Mouse (Mus musculus): ENCODE data around the gene Hacd4.
"Not testable (repeated sequence)": the region's sequence is repeated elsewhere in the genome, so short reads cannot be mapped to it uniquely, and the experiment has no call there.

Hacd4 gene

GRCm38 (mm10) chr4:88427630-88428239 is 11.0 kb downstream of the Hacd4 start:
- no peak for DNase-seq

GRCm38 (mm10) chr4:88424563-88424962 is 14.2 kb downstream of the Hacd4 start:
- no peak for DNase-seq

- no peak for DNase-seq
Measured at GRCm38 (mm10) chr4:88419378-88419777, 19.4 kb downstream of the Hacd4 start.

- DNase-seq: no peak
Measured at GRCm38 (mm10) chr4:88415017-88415416, 23.7 kb downstream of the Hacd4 start.

- DNase-seq: no peak
Measured at GRCm38 (mm10) chr4:88412331-88412730, 26.4 kb downstream of the Hacd4 start.

GRCm38 (mm10) chr4:88409279-88409678 is 29.4 kb downstream of the Hacd4 start:
- DNase-seq: no peak

GRCm38 (mm10) chr4:88406887-88407696 is 31.6 kb downstream of the Hacd4 start:
- DNase-seq: peak; percentile 3

GRCm38 (mm10) chr4:88402884-88403283 is 35.8 kb downstream of the Hacd4 start:
- no peak for DNase-seq

GRCm38 (mm10) chr4:88400992-88401313 is 37.8 kb downstream of the Hacd4 start:
- DNase-seq: no peak

- no peak for DNase-seq
Measured at GRCm38 (mm10) chr4:88400302-88400991, 38.3 kb downstream of the Hacd4 start.

GRCm38 (mm10) chr4:88396995-88397521 is 41.7 kb downstream of the Hacd4 start:
- DNase-seq: no peak

- no peak for DNase-seq
Measured at GRCm38 (mm10) chr4:88395717-88396116, 43.0 kb downstream of the Hacd4 start.

GRCm38 (mm10) chr4:88390596-88390995 is 48.1 kb downstream of the Hacd4 start:
- not testable (repeated sequence) for DNase-seq

GRCm38 (mm10) chr4:88390036-88390435 is 48.7 kb downstream of the Hacd4 start:
- no peak for DNase-seq

- DNase-seq: no peak
Measured at GRCm38 (mm10) chr4:88372293-88373224, 66.2 kb downstream of the Hacd4 start.

- DNase-seq: no peak
Measured at GRCm38 (mm10) chr4:88370819-88371218, 67.9 kb downstream of the Hacd4 start.

- DNase-seq: no peak
Measured at GRCm38 (mm10) chr4:88369951-88370350, 68.8 kb downstream of the Hacd4 start.

- DNase-seq: no peak
Measured at GRCm38 (mm10) chr4:88357431-88357830, 81.3 kb downstream of the Hacd4 start.

GRCm38 (mm10) chr4:88356652-88357051 is 82.1 kb downstream of the Hacd4 start:
- DNase-seq: no peak

GRCm38 (mm10) chr4:88350910-88351309 is 87.8 kb downstream of the Hacd4 start:
- peak; percentile 84 for DNase-seq

Data from cerebellum, adult 9-10 months (tissue).